Mouse (Mus musculus) lung, embryonic 16.5 days (tissue): ENCODE data around the gene Mgp. TPM values are rescaled to one million over a fixed set of nuclear protein-coding genes. Genes with fewer than 3 reads are reported as not detected.

Experiments used
- ATAC-seq: fragments of 200-750 bp; cut with Nextera tagmentation; 2 replicates; pipeline ENCODE4 v1.8.0; 2017; ENCODE audit warnings: low read depth, mild to moderate bottlenecking, moderate library complexity
- H3K27ac ChIP-seq: fragments of 300-500 bp; sonication (generic); 2 replicates; pipeline ENCODE4 v1.5.1; 2014; ENCODE audit warnings: mild to moderate bottlenecking, control low read depth, low read length
- H3K27me3 ChIP-seq: fragments of 300-500 bp; sonication (generic); 2 replicates; pipeline ENCODE4 v1.6.1; 2014; ENCODE audit warnings: low read depth, low read length, mixed read lengths; ENCODE audit not compliant: control insufficient read depth, insufficient read depth
- H3K36me3 ChIP-seq: fragments of 300-500 bp; sonication (generic); 2 replicates; pipeline ENCODE4 v1.6.1; 2014; ENCODE audit warnings: low read length; ENCODE audit not compliant: control insufficient read depth, insufficient read depth
- H3K4me1 ChIP-seq: fragments of 300-500 bp; sonication (generic); replicated peaks from 2 replicates; pipeline ENCODE4 v1.6.1; 2014; ENCODE audit warnings: low read length, mixed read lengths; ENCODE audit not compliant: control insufficient read depth, insufficient read depth
- H3K4me2 ChIP-seq: fragments of 300-500 bp; sonication (generic); 2 replicates; pipeline ENCODE4 v1.6.1; 2014; ENCODE audit warnings: low read depth, low read length, control low read depth
- H3K4me3 ChIP-seq: fragments of 300-500 bp; sonication (generic); 2 replicates; pipeline ENCODE4 v1.5.1; 2014; ENCODE audit warnings: mild to moderate bottlenecking, low read length, control low read depth
- H3K9ac ChIP-seq: fragments of 300-500 bp; sonication (generic); 2 replicates; pipeline ENCODE4 v1.6.1; 2014; ENCODE audit warnings: low read length, control low read depth
- H3K9me3 ChIP-seq: fragments of 300-500 bp; sonication (generic); 2 replicates; pipeline ENCODE4 v1.6.1; 2016; ENCODE audit warnings: low read length; ENCODE audit not compliant: control insufficient read depth
- WGBS: fragments of 180-500 bp; shearing (Covaris S2); extraction: QIAGEN DNeasy Blood & Tissue Kit; methylation state at CpG from one replicate; pipeline ENCODE4 v1.1.7; 2014; 5-methylcytosine and 5-hydroxymethylcytosine counted together
- polyA plus RNA-seq: library from polyadenylated mRNA; unstranded; fragments of >200 nt; fragmentation: Nextera tagmentation; extraction: Ambion mirVana; gene quantifications from 2 replicates; pipeline ENCODE4 v1.2.1, GENCODE M21; 2015

Mgp gene
- polyA plus RNA-seq, 1 experiment from 2014 or later = 1,118 TPM

- Histone ChIP-seq H3K9ac (peak overlapping the region; percentile 56), H3K27me3 (no peaks in the 10 kb centered on the region), H3K27ac (peak overlapping the region; percentile 69; the same call in 1 of the 2 replicates), H3K36me3 (peaks cover 9% of the 10 kb centered on the region; the same call in 1 of the 2 replicates), H3K4me2 (peak overlapping the region; percentile 54), H3K9me3 (no peaks in the 10 kb centered on the region), H3K4me1 (peaks cover 5% of the 10 kb centered on the region; the same call in 1 of the 2 replicates), H3K4me3 (peak overlapping the region; percentile 52)
- WGBS = 34% methylated on average over 4 of the region's 4 CpGs
- ATAC-seq = no peak
Measured at GRCm38 (mm10) chr6:136828681-136829080, 46.9 kb downstream of the Mgp start.

- peak within 1 kb of the TSS; percentile 70 for H3K27ac ChIP-seq
- H3K9me3 ChIP-seq = no peaks in the 10 kb centered on the region
- under 1% methylated on average over 43 of the region's 45 CpGs for WGBS
- peak within 1 kb of the TSS; percentile 100 for H3K4me3 ChIP-seq
- peak within 1 kb of the TSS; percentile 100 for H3K9ac ChIP-seq
- peak; percentile 100 for ATAC-seq
- no peaks in the 10 kb centered on the region for H3K27me3 ChIP-seq
- peaks cover 11% of the 10 kb centered on the region for H3K36me3 ChIP-seq
- peak within 1 kb of the TSS; percentile 81 for H3K4me2 ChIP-seq
- H3K4me1 ChIP-seq = peaks cover 5% of the 10 kb centered on the region; the same call in 1 of the 2 replicates
Measured at GRCm38 (mm10) chr6:136827881-136828561, 47.6 kb downstream of the Mgp start, which contains the start of gene Wbp11. TSS of gene Wbp11 (minus strand) at chr6:136828233.

GRCm38 (mm10) chr6:136827516-136827880 is 48.1 kb downstream of the Mgp start, which contains the start of gene BC049715:
TSS of gene BC049715 (plus strand) at chr6:136827626.
- peaks cover 5% of the 10 kb centered on the region; the same call in 1 of the 2 replicates for H3K4me1 ChIP-seq
- WGBS = 0% methylated on average over 34 of the region's 34 CpGs
- no peaks in the 10 kb centered on the region for H3K27me3 ChIP-seq
- H3K4me2 ChIP-seq = peak within 1 kb of the TSS; percentile 81
- H3K9ac ChIP-seq = peak within 1 kb of the TSS; percentile 100
- H3K36me3 ChIP-seq = peaks cover 16% of the 10 kb centered on the region
- H3K27ac ChIP-seq = peak within 1 kb of the TSS; percentile 70
- no peak for ATAC-seq
- peak within 1 kb of the TSS; percentile 100 for H3K4me3 ChIP-seq
- H3K9me3 ChIP-seq = no peaks in the 10 kb centered on the region

GRCm38 (mm10) chr6:136827116-136827515 is 48.5 kb downstream of the Mgp start:
- peaks cover 20% of the 10 kb centered on the region for H3K36me3 ChIP-seq
- H3K4me2 ChIP-seq = peak overlapping the region; percentile 81
- no peaks in the 10 kb centered on the region for H3K27me3 ChIP-seq
- WGBS = 11% methylated on average over 7 of the region's 7 CpGs
- peak overlapping the region; percentile 100 for H3K4me3 ChIP-seq
- H3K9me3 ChIP-seq = no peaks in the 10 kb centered on the region
- peak overlapping the region; percentile 100 for H3K9ac ChIP-seq
- peaks cover 5% of the 10 kb centered on the region; the same call in 1 of the 2 replicates for H3K4me1 ChIP-seq
- H3K27ac ChIP-seq = peak overlapping the region; percentile 70
- ATAC-seq = no peak

GRCm38 (mm10) chr6:136824987-136825386 is 50.6 kb downstream of the Mgp start:
- H3K9me3 ChIP-seq = no peaks in the 10 kb centered on the region
- no peaks in the 10 kb centered on the region for H3K27me3 ChIP-seq
- no peak overlapping the region for H3K27ac ChIP-seq
- H3K4me1 ChIP-seq = peaks cover 5% of the 10 kb centered on the region; the same call in 1 of the 2 replicates
- H3K36me3 ChIP-seq = peaks cover 41% of the 10 kb centered on the region
- H3K4me2 ChIP-seq = no peak overlapping the region
- no peak for ATAC-seq
- 90% methylated on average over 8 of the region's 8 CpGs for WGBS
- H3K9ac ChIP-seq = no peak overlapping the region
- H3K4me3 ChIP-seq = no peak overlapping the region

Other genes starting within 250 kb of the Mgp start
- gene Plbd1, start 213.9 kb downstream of the Mgp start, polyA plus RNA-seq = 5.8 TPM in 2 replicates
- 0.13 and 0.21 TPM in 2 replicates for gene Gucy2c, start 94.1 kb downstream of the Mgp start, polyA plus RNA-seq
- 0.93 and 1.1 TPM in 2 replicates for gene Hist4h4, start 71.4 kb downstream of the Mgp start, polyA plus RNA-seq
- gene H2afj, start 67.6 kb downstream of the Mgp start, polyA plus RNA-seq = 121 and 141 TPM in 2 replicates
- gene BC049715, start 48.2 kb downstream of the Mgp start, polyA plus RNA-seq = 0.87 and 1.7 TPM in 2 replicates
- 91.1 and 107 TPM in 2 replicates for gene Wbp11, start 47.6 kb downstream of the Mgp start, polyA plus RNA-seq
- gene Smco3, start 40.4 kb downstream of the Mgp start, polyA plus RNA-seq = 3.3 and 3.5 TPM in 2 replicates
- 7.1 and 7.8 TPM in 2 replicates for gene Art4, start 18.1 kb downstream of the Mgp start, polyA plus RNA-seq
- 0.35 and 0.97 TPM in 2 replicates for gene Erp27, start 46.4 kb upstream of the Mgp start, polyA plus RNA-seq
- 0.20 TPM in 1 of 2 replicates, not detected in the other for gene Pde6h, start 48.0 kb upstream of the Mgp start, polyA plus RNA-seq
- gene Arhgdib, start 66.1 kb upstream of the Mgp start, polyA plus RNA-seq = 85.2 and 98.2 TPM in 2 replicates